Mouse (Mus musculus) stomach, embryonic 16.5 days (tissue): Measurements from ENCODE around the gene Vstm5. TPM values are rescaled to one million over a fixed set of nuclear protein-coding genes. Genes with fewer than 3 reads are reported as not detected.
A peak's percentile ranks its signal among the peaks of the same experiment; 100 is the strongest.

ENCODE experiments used
- ATAC-seq: fragments of 200-750 bp; cut with Nextera tagmentation; 2 replicates; pipeline ENCODE4 v1.8.0; 2017; ENCODE audit warnings: moderate number of reproducible peaks, moderate TSS enrichment; ENCODE audit not compliant: insufficient read depth, low FRiP score
- H3K27ac ChIP-seq: fragments of 300-500 bp; sonication (generic); 2 replicates; pipeline ENCODE4 v1.5.1; 2014; ENCODE audit warnings: low read length
- H3K27me3 ChIP-seq: fragments of 300-500 bp; sonication (generic); 2 replicates; pipeline ENCODE4 v1.6.1; 2014; ENCODE audit warnings: low read length, control low read depth, mixed read lengths; ENCODE audit not compliant: control insufficient read depth, insufficient read depth
- H3K36me3 ChIP-seq: fragments of 300-500 bp; sonication (generic); 2 replicates; pipeline ENCODE4 v1.6.1; 2014; ENCODE audit warnings: low read length; ENCODE audit not compliant: control insufficient read depth, insufficient read depth
- H3K4me1 ChIP-seq: fragments of 300-500 bp; sonication (generic); 2 replicates; pipeline ENCODE4 v1.6.1; 2014; ENCODE audit warnings: low read length, control low read depth, mixed read lengths; ENCODE audit not compliant: control insufficient read depth, insufficient read depth
- H3K4me2 ChIP-seq: fragments of 300-500 bp; sonication (generic); 2 replicates; pipeline ENCODE4 v1.6.1; 2014; ENCODE audit warnings: low read depth, low read length, mixed read lengths
- H3K4me3 ChIP-seq: fragments of 300-500 bp; sonication (generic); replicated peaks from 2 replicates; pipeline ENCODE4 v1.5.1; 2014; ENCODE audit warnings: mild to moderate bottlenecking, low read length
- H3K9ac ChIP-seq: fragments of 300-500 bp; sonication (generic); 2 replicates; pipeline ENCODE4 v1.6.1; 2014; ENCODE audit warnings: low read length
- H3K9me3 ChIP-seq: fragments of 300-500 bp; sonication (generic); replicated peaks from 2 replicates; pipeline ENCODE4 v1.6.1; 2016; ENCODE audit warnings: low read length, control low read depth; ENCODE audit not compliant: control insufficient read depth
- WGBS: fragments of 180-500 bp; shearing (Covaris S2); extraction: QIAGEN DNeasy Blood & Tissue Kit; methylation state at CpG from one replicate; pipeline ENCODE4 v1.1.7; 2014; 5-methylcytosine and 5-hydroxymethylcytosine counted together
- polyA plus RNA-seq: library from polyadenylated mRNA; unstranded; fragments of >200 nt; fragmentation: Nextera tagmentation; extraction: Ambion mirVana; gene quantifications from 2 replicates; pipeline ENCODE4 v1.2.1, GENCODE M21; 2015

The Vstm5 gene
- polyA plus RNA-seq, 1 experiment from 2014 or later = 7.4 TPM

DNA sequence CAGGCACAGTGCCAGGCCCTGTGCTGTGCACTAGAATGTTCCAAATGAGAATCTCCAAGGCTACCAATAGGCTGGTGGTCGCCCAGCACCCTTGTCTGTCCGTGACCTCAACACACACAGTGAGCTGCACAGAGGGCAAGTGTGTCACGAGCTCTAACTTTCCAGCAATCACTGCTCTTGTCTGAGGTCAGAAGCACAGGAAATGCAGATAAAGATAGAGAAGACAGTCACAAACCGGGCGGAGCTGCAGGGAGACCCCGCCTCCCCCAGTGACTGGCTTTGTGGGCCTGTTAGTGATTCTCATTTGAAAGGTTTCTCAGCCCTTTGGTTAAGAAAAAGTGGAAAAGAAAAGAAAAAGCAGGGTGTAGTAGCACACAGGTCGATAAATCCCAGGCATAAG, 11.5 kb downstream of the Vstm5 start:
- no peak overlapping the region for H3K9ac ChIP-seq
- ATAC-seq = no peak; the same call in 1 of the 2 replicates
- WGBS = 74% methylated on average over 7 of the region's 7 CpGs

DNA sequence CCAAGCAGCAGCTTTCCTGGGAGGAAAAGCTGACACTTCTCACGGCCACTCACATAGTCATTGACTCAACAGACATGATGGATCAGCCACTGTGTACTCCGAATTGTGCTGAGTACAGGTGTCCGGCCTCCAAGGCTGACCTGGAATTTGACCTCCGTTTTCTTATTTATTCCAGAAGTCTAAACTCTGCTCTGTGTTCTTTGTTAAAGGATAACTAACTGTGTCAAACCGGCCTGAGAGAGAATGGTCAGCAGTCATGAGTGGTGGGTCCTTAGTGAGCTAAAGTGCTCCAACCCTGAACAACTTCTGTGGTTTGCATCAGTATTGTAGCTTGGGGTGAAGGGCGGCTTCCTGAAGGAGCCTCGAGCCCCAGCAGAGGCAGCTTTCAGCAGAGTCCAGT, 13.4 kb downstream of the Vstm5 start:
- Histone ChIP-seq H3K4me1 (no peaks in the 10 kb centered on the region), H3K4me3 (no peak overlapping the region), H3K9ac (no peak overlapping the region), H3K27ac (no peak overlapping the region), H3K27me3 (no peaks in the 10 kb centered on the region), H3K4me2 (no peak overlapping the region), H3K36me3 (no peaks in the 10 kb centered on the region), H3K9me3 (no peaks in the 10 kb centered on the region)
- ATAC-seq = no peak
- WGBS = 59% methylated on average over 7 of the region's 7 CpGs

More for the DNA sequence above, 11.5 kb downstream of the Vstm5 start:
- Histone ChIP-seq H3K27ac (no peak overlapping the region), H3K4me2 (no peak overlapping the region), H3K4me3 (no peak overlapping the region), H3K4me1 (no peaks in the 10 kb centered on the region), H3K27me3 (no peaks in the 10 kb centered on the region), H3K36me3 (no peaks in the 10 kb centered on the region), H3K9me3 (no peaks in the 10 kb centered on the region)

DNA sequence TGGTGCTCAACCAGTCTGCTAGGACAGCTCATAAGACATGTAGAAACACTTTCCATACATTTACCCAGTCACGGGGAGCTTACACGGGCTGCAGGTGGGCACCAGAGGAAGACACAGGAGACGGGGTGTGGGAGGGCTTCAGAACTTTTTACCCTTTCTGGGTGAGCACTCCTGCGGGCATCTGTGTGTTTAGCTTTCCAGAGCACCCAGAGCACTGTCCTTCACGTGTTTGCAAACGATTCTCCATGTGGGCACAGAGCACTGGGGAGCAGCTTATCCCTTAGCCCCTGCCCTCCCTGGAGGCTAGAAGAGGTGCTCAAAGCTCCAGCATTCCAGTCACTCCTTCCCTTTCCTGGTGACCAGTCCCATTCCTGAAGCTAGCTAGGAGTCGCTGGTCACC, 15.7 kb downstream of the Vstm5 start:
- Histone ChIP-seq H3K4me3 (no peak overlapping the region), H3K9ac (no peak overlapping the region), H3K4me2 (no peak overlapping the region), H3K27ac (no peak overlapping the region), H3K36me3 (no peaks in the 10 kb centered on the region), H3K9me3 (no peaks in the 10 kb centered on the region), H3K4me1 (no peaks in the 10 kb centered on the region), H3K27me3 (no peaks in the 10 kb centered on the region)
- ATAC-seq = no peak
- WGBS = 87% methylated on average over 7 of the region's 7 CpGs

DNA sequence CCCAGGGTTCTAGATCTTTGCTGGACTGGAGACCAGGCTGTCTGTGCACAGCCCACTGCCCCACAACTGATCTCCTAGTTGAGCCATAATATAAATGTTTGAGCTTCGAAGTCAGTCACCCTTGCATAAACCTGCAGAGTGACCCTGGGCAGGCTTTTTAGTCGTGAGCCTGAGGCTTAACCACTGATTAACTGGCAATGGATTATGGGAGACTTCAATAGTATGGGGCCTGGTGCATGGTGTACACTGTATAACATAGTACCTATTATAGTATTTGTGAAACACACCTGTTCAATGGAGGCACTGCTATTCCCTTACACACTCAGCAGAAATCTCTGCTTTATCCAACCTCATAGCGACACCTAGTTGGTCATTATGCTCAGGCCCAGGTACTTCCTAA, 17.4 kb downstream of the Vstm5 start:
- WGBS = 58% methylated on average over 3 of the region's 3 CpGs
- no peaks in the 10 kb centered on the region for H3K27me3 ChIP-seq
- no peaks in the 10 kb centered on the region for H3K9me3 ChIP-seq
- no peak overlapping the region for H3K27ac ChIP-seq
- H3K4me1 ChIP-seq = no peaks in the 10 kb centered on the region
- no peak for ATAC-seq
- no peak overlapping the region for H3K4me2 ChIP-seq
- no peak overlapping the region for H3K4me3 ChIP-seq
- H3K9ac ChIP-seq = no peak overlapping the region
- H3K36me3 ChIP-seq = peaks cover 4% of the 10 kb centered on the region; the same call in 1 of the 2 replicates

DNA sequence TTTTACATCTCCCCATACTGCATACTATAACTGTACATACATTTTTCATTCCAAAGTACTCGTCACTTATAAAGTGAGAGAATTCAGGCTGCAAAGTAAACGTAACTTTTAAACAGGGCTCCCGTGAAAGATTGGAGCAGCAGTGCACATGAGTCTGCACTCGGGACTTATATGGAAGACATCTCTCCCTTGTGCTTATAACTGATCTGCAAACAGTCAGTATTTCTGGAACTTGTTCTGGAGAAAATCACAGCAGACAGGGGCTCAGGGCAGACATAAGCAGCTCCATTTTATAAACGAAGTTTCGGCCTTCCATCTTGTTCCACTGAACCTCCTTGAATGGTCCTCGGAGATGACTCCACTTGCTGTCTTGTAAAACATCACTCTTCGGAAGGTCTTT, 23.1 kb downstream of the Vstm5 start:
- no peak overlapping the region for H3K4me3 ChIP-seq
- no peak overlapping the region for H3K4me2 ChIP-seq
- H3K27me3 ChIP-seq = no peaks in the 10 kb centered on the region
- WGBS = 70% methylated on average over 8 of the region's 8 CpGs
- H3K9me3 ChIP-seq = no peaks in the 10 kb centered on the region
- peaks cover 18% of the 10 kb centered on the region for H3K36me3 ChIP-seq
- H3K9ac ChIP-seq = no peak overlapping the region
- peak overlapping the region; percentile 43 for H3K27ac ChIP-seq
- ATAC-seq = peak; percentile 41; the same call in 1 of the 2 replicates
- H3K4me1 ChIP-seq = no peaks in the 10 kb centered on the region

DNA sequence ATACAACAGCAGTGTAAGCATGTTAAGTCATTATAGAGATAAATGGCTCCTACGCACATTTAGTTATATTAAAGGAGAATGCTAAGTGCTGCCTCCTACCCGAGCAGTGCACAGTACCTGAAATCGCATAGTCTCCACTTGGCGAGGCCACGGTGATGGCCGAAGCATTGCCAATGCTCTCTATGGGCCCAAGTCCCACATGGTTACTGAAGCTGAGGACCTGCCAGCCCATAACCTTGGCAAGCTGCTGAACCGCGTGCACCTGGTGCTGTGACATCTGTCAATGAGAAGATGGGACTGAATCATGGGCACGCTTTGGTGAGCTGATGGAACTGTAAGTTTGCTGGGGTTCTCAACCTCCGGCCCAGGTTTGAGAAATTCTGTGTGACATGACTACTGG, 24.6 kb downstream of the Vstm5 start:
- Histone ChIP-seq H3K4me2 (no peak overlapping the region), H3K9ac (no peak overlapping the region), H3K4me3 (no peak overlapping the region), H3K27me3 (no peaks in the 10 kb centered on the region), H3K27ac (no peak overlapping the region), H3K36me3 (peaks cover 18% of the 10 kb centered on the region), H3K4me1 (no peaks in the 10 kb centered on the region), H3K9me3 (no peaks in the 10 kb centered on the region)
- 94% methylated on average over 10 of the region's 10 CpGs for WGBS
- no peak for ATAC-seq

DNA sequence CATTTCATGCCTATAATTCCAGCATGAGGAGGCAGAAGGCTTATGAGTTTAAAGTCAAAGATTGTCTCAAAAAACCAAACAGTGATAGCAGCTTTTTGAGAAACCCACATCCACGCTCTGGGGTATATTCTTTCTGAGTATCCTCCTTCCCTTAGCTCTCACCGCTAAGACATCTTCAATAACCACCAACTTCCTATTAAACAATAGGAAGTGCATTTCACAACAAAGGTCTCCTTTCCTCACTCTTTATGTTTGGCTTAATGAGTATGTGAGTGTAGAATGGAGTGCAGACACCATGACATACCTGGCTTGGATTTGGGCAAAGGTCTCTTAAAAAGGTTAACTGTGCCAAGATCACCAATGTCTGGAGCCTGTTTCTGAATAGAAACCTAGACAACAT, 35.1 kb downstream of the Vstm5 start:
- Histone ChIP-seq H3K36me3 (peaks cover 36% of the 10 kb centered on the region), H3K27ac (no peak overlapping the region), H3K4me2 (no peak overlapping the region), H3K9ac (no peak overlapping the region), H3K4me3 (no peak overlapping the region), H3K27me3 (no peaks in the 10 kb centered on the region), H3K4me1 (0 out of 2 replicates have a peak, but pooled peaks cover 6% of the 10 kb centered on the region), H3K9me3 (no peaks in the 10 kb centered on the region)
- 95% methylated on average over 2 of the region's 2 CpGs for WGBS
- ATAC-seq = no peak

DNA sequence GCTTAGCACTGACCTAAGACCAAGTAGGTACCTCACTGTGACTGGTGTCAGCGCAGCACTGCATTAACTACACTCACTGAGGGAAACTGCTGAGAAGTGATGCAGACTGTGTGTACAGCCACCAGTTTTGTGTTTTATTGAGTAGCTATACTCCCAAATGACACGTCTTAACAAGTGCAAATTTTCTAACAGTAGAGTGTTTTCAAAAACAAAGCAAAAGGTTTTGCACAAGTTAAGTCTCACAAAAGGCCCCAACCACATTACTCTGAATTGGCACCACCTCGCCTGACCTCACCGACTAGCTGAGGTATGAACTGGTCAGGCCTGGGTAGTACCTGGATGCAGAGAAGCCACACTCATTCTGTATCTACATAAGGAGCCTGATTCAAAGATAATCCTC, 38.0 kb downstream of the Vstm5 start:
- no peak overlapping the region for H3K4me2 ChIP-seq
- no peak for ATAC-seq
- 94% methylated on average over 4 of the region's 4 CpGs for WGBS

DNA sequence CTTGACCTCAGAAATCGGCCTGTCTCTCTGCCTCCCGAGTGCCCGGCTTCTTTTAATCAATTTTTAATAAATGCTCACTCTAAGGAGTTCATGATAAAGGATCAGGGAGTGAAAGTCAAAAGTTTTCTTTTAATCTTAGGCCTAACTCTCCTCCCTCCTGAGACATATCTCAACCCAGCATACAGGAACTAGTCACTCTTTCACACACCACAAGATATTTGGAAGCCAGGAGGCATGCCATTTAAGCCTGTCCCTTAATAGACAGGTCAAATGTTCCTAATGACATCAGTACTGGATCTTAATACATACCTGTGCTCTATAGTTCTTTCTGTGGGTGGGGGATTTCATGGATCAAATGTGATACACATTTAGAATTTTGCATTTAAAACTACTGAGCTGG, 39.5 kb downstream of the Vstm5 start:
- H3K9me3 ChIP-seq = no peaks in the 10 kb centered on the region
- no peaks in the 10 kb centered on the region for H3K27me3 ChIP-seq
- no peak overlapping the region for H3K4me2 ChIP-seq
- peaks cover 11% of the 10 kb centered on the region for H3K4me1 ChIP-seq
- 88% methylated on average over 3 of the region's 3 CpGs for WGBS
- H3K36me3 ChIP-seq = 0 out of 2 replicates have a peak, but pooled peaks cover 14% of the 10 kb centered on the region
- ATAC-seq = no peak
- H3K9ac ChIP-seq = no peak overlapping the region
- H3K4me3 ChIP-seq = no peak overlapping the region
- H3K27ac ChIP-seq = no peak overlapping the region

More for the DNA sequence above, 38.0 kb downstream of the Vstm5 start:
- Histone ChIP-seq H3K27me3 (no peaks in the 10 kb centered on the region), H3K27ac (no peak overlapping the region), H3K36me3 (peaks cover 28% of the 10 kb centered on the region), H3K9ac (no peak overlapping the region), H3K4me3 (no peak overlapping the region), H3K4me1 (peaks cover 11% of the 10 kb centered on the region), H3K9me3 (no peaks in the 10 kb centered on the region)
